Mouse (Mus musculus): ENCODE measurements at regions not wholly inside any gene's neighbourhood (a gene's known extent, or its start where the extent isn't known, plus 50 kb on each side); places are given as distances from the start of the nearest gene placed in this dataset.
A peak's percentile ranks its signal among the peaks of the same experiment; 100 is the strongest.

- Histone ChIP-seq H3K27ac (ENCODE audit: low read depth, low read length) (no peak overlapping the region), H3K9ac (ENCODE audit: low read depth, low read length) (no peak overlapping the region), H3K36me3 (ENCODE audit: control insufficient read depth, insufficient read depth, low read length) (no peaks in the 10 kb centered on the region), H3K9me3 (ENCODE audit: control insufficient read depth, low read length) (no peaks in the 10 kb centered on the region), H3K4me1 (ENCODE audit: control insufficient read depth, insufficient read depth, low read depth, low read length) (no peaks in the 10 kb centered on the region), H3K27me3 (replicated peaks; ENCODE audit: control insufficient read depth, insufficient read depth, low read length) (no peaks in the 10 kb centered on the region), H3K4me3 (ENCODE audit: low read length) (no peak overlapping the region), H3K4me2 (ENCODE audit: low read length) (no peak overlapping the region)
- ATAC-seq = peak; percentile 60
- WGBS = 53% methylated on average over 9 of the region's 9 CpGs
Measured at GRCm38 (mm10) chr4:55215425-55216174, 134.2 kb upstream of the Rad23b start.

- Histone ChIP-seq H3K36me3 (ENCODE audit: control insufficient read depth, insufficient read depth, low read length) (no peaks in the 10 kb centered on the region), H3K27ac (ENCODE audit: low read depth, low read length) (no peak overlapping the region), H3K4me1 (ENCODE audit: control insufficient read depth, insufficient read depth, low read depth, low read length) (no peaks in the 10 kb centered on the region), H3K9ac (ENCODE audit: low read depth, low read length) (no peak overlapping the region), H3K4me3 (ENCODE audit: low read length) (no peak overlapping the region), H3K27me3 (replicated peaks; ENCODE audit: control insufficient read depth, insufficient read depth, low read length) (no peaks in the 10 kb centered on the region), H3K9me3 (ENCODE audit: control insufficient read depth, low read length) (no peaks in the 10 kb centered on the region), H3K4me2 (ENCODE audit: low read length) (no peak overlapping the region)
- 53% methylated on average over 6 of the region's 6 CpGs for WGBS
- no peak; the same call in 1 of the 2 replicates for ATAC-seq
Measured at GRCm38 (mm10) chr4:55216175-55216545, 133.7 kb upstream of the Rad23b start.

DNA sequence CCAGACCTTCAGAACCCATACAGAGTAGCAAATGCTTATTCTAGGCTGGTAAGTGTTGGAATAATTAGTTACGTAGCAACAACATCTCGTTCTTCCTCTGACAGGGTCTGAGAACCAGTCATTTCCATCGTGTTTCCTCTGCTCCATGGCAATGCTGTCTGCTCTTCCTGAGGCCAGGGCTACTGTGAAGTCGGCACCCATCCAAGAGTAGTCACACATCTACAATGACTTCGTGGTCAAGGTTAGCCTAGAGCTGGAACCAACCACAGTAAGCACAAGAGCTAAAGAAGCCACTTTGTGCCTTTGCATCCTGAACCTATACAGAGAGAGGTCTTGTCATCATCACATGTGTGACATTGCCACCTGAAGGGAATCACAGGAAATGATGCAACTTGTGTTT is 124.1 kb upstream of the Rad23b start:
- no peak for ATAC-seq
- no peak overlapping the region for H3K27ac ChIP-seq (ENCODE audit: low read depth, low read length)
- no peak overlapping the region for H3K4me3 ChIP-seq (ENCODE audit: low read length)
- WGBS = 84% methylated on average over 5 of the region's 5 CpGs
- H3K27me3 ChIP-seq (replicated peaks; ENCODE audit: control insufficient read depth, insufficient read depth, low read length) = no peaks in the 10 kb centered on the region
- H3K9me3 ChIP-seq (ENCODE audit: control insufficient read depth, low read length) = no peaks in the 10 kb centered on the region
- no peaks in the 10 kb centered on the region for H3K36me3 ChIP-seq (ENCODE audit: control insufficient read depth, insufficient read depth, low read length)
- no peaks in the 10 kb centered on the region for H3K4me1 ChIP-seq (ENCODE audit: control insufficient read depth, insufficient read depth, low read depth, low read length)
- no peak overlapping the region for H3K4me2 ChIP-seq (ENCODE audit: low read length)
- no peak overlapping the region for H3K9ac ChIP-seq (ENCODE audit: low read depth, low read length)

GRCm38 (mm10) chr4:55227394-55227793 is 122.4 kb upstream of the Rad23b start:
- 53% methylated on average over 3 of the region's 3 CpGs for WGBS
- Histone ChIP-seq H3K4me2 (ENCODE audit: low read length) (no peak overlapping the region), H3K9ac (ENCODE audit: low read depth, low read length) (no peak overlapping the region), H3K27ac (ENCODE audit: low read depth, low read length) (no peak overlapping the region), H3K36me3 (ENCODE audit: control insufficient read depth, insufficient read depth, low read length) (no peaks in the 10 kb centered on the region), H3K9me3 (ENCODE audit: control insufficient read depth, low read length) (no peaks in the 10 kb centered on the region), H3K4me3 (ENCODE audit: low read length) (no peak overlapping the region), H3K27me3 (replicated peaks; ENCODE audit: control insufficient read depth, insufficient read depth, low read length) (no peaks in the 10 kb centered on the region), H3K4me1 (ENCODE audit: control insufficient read depth, insufficient read depth, low read depth, low read length) (no peaks in the 10 kb centered on the region)
- no peak for ATAC-seq

DNA sequence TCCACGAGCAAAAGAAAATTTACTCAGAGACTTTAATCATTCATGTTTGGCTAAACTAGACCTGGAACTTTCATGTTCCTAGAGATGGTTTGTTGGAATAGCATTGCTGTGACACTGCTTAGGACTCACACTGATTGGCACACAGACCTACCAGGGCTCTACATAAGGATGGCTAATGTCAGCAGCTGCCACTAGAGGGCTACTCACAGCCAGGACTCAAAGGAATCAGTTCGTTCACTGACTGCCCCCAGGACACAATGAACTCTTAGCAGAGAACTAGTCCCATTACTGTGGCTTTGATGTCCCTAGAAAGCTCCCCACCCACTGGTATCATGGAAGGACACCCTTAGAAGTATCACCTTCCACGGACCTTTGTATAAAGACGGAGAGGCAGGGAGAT is 118.3 kb upstream of the Rad23b start:
- no peaks in the 10 kb centered on the region for H3K9me3 ChIP-seq (ENCODE audit: control insufficient read depth, low read length)
- WGBS = 29% methylated on average over 4 of the region's 4 CpGs
- H3K4me2 ChIP-seq (ENCODE audit: low read length) = no peak overlapping the region
- no peaks in the 10 kb centered on the region for H3K27me3 ChIP-seq (replicated peaks; ENCODE audit: control insufficient read depth, insufficient read depth, low read length)
- no peaks in the 10 kb centered on the region for H3K36me3 ChIP-seq (ENCODE audit: control insufficient read depth, insufficient read depth, low read length)
- no peak for ATAC-seq
- no peak overlapping the region for H3K4me3 ChIP-seq (ENCODE audit: low read length)
- no peaks in the 10 kb centered on the region for H3K4me1 ChIP-seq (ENCODE audit: control insufficient read depth, insufficient read depth, low read depth, low read length)
- no peak overlapping the region for H3K27ac ChIP-seq (ENCODE audit: low read depth, low read length)
- H3K9ac ChIP-seq (ENCODE audit: low read depth, low read length) = no peak overlapping the region

- H3K4me3 ChIP-seq (ENCODE audit: low read length) = no peak overlapping the region
- H3K9me3 ChIP-seq (ENCODE audit: control insufficient read depth, low read length) = no peaks in the 10 kb centered on the region
- peaks cover 3% of the 10 kb centered on the region; the same call in 1 of the 2 replicates for H3K27me3 ChIP-seq (replicated peaks; ENCODE audit: control insufficient read depth, insufficient read depth, low read length)
- H3K9ac ChIP-seq (ENCODE audit: low read depth, low read length) = no peak overlapping the region
- H3K36me3 ChIP-seq (ENCODE audit: control insufficient read depth, insufficient read depth, low read length) = no peaks in the 10 kb centered on the region
- H3K4me2 ChIP-seq (ENCODE audit: low read length) = no peak overlapping the region
- no peak overlapping the region for H3K27ac ChIP-seq (ENCODE audit: low read depth, low read length)
- ATAC-seq = no peak
- no peaks in the 10 kb centered on the region for H3K4me1 ChIP-seq (ENCODE audit: control insufficient read depth, insufficient read depth, low read depth, low read length)
- 42% methylated on average over 6 of the region's 6 CpGs for WGBS
Measured at GRCm38 (mm10) chr4:55237856-55238255, 112.0 kb upstream of the Rad23b start.

- Histone ChIP-seq H3K9ac (ENCODE audit: low read depth, low read length) (no peak overlapping the region), H3K9me3 (ENCODE audit: control insufficient read depth, low read length) (no peaks in the 10 kb centered on the region), H3K27me3 (replicated peaks; ENCODE audit: control insufficient read depth, insufficient read depth, low read length) (peaks cover 3% of the 10 kb centered on the region; the same call in 1 of the 2 replicates), H3K27ac (ENCODE audit: low read depth, low read length) (no peak overlapping the region), H3K4me1 (ENCODE audit: control insufficient read depth, insufficient read depth, low read depth, low read length) (no peaks in the 10 kb centered on the region; the same call in 1 of the 2 replicates), H3K36me3 (ENCODE audit: control insufficient read depth, insufficient read depth, low read length) (no peaks in the 10 kb centered on the region), H3K4me2 (ENCODE audit: low read length) (no peak overlapping the region), H3K4me3 (ENCODE audit: low read length) (no peak overlapping the region)
- 4% methylated on average over 7 of the region's 7 CpGs for WGBS
- peak; percentile 73; the same call in 1 of the 2 replicates for ATAC-seq
Measured at GRCm38 (mm10) chr4:55240450-55240849, 109.4 kb upstream of the Rad23b start.

GRCm38 (mm10) chr4:55242331-55242730 is 107.5 kb upstream of the Rad23b start:
- 80% methylated on average over 4 of the region's 4 CpGs for WGBS
- Histone ChIP-seq H3K9me3 (ENCODE audit: control insufficient read depth, low read length) (no peaks in the 10 kb centered on the region), H3K27me3 (replicated peaks; ENCODE audit: control insufficient read depth, insufficient read depth, low read length) (peaks cover 3% of the 10 kb centered on the region; the same call in 1 of the 2 replicates), H3K36me3 (ENCODE audit: control insufficient read depth, insufficient read depth, low read length) (no peaks in the 10 kb centered on the region), H3K4me1 (ENCODE audit: control insufficient read depth, insufficient read depth, low read depth, low read length) (no peaks in the 10 kb centered on the region; the same call in 1 of the 2 replicates), H3K9ac (ENCODE audit: low read depth, low read length) (no peak overlapping the region), H3K4me3 (ENCODE audit: low read length) (no peak overlapping the region), H3K27ac (ENCODE audit: low read depth, low read length) (no peak overlapping the region), H3K4me2 (ENCODE audit: low read length) (no peak overlapping the region)
- ATAC-seq = no peak

DNA sequence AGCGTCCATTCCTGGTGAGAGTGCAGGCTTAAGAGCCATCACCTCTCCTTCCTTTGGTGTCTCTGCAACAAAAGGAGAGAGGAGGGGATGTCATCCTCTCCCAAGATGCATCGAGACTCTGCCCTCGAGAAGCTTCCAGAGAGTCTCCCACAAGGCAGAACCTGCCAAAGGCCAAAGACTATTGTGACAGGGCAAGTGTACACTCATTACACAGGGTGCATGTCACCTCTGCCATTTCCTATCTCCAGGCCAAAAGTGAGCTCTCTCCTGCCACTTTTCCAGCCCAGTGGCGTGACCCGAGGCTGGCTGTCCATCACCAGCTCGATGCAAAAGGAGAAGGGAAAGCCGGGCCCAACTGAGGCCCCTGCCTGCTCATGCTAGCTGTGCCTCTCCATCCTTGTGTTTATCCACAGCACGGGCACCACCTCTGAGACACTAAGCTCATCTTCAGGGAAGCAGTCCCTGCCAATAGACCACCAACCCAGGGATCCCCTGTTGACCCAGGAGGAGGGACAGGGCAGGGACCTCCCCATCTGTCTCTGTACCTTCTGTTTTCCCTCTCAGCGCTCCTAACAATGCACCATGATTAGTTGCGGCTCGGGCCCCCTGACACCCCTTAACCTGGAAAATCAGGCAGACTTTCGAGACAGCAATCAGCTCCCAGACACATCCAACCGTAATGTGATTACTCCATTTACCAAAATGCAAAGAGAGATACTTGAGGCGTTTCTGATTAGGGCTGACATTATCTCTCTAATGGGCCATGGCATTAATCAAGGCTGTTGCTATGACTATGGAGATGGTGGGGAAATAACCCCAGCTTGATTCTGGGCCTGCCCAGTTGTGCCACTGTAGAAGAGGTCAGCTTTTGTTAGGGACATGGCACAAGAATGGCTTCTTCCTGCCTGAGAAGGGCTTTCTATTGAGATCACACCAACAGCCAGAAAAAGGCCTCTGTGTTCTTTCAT is 106.5 kb upstream of the Rad23b start:
- no peaks in the 10 kb centered on the region for H3K36me3 ChIP-seq (ENCODE audit: control insufficient read depth, insufficient read depth, low read length)
- H3K27ac ChIP-seq (ENCODE audit: low read depth, low read length) = no peak overlapping the region
- peaks cover 3% of the 10 kb centered on the region; the same call in 1 of the 2 replicates for H3K27me3 ChIP-seq (replicated peaks; ENCODE audit: control insufficient read depth, insufficient read depth, low read length)
- no peaks in the 10 kb centered on the region for H3K9me3 ChIP-seq (ENCODE audit: control insufficient read depth, low read length)
- no peak overlapping the region for H3K9ac ChIP-seq (ENCODE audit: low read depth, low read length)
- H3K4me2 ChIP-seq (ENCODE audit: low read length) = no peak overlapping the region
- no peaks in the 10 kb centered on the region; the same call in 1 of the 2 replicates for H3K4me1 ChIP-seq (ENCODE audit: control insufficient read depth, insufficient read depth, low read depth, low read length)
- no peak overlapping the region for H3K4me3 ChIP-seq (ENCODE audit: low read length)
- 32% methylated on average over 14 of the region's 14 CpGs for WGBS
- peak; percentile 37; the same call in 1 of the 2 replicates for ATAC-seq
